Mouse (Mus musculus): Measurements from ENCODE around the gene Mrgprh. TPM values are rescaled to one million over a fixed set of nuclear protein-coding genes. Genes with fewer than 3 reads are reported as not detected.

The Mrgprh gene
- total and polyA plus RNA-seq, 3 experiments, result not detected

- Histone ChIP-seq H3K27ac (ENCODE audit: control insufficient read depth, low read depth, low read length) (no peak overlapping the region), H3K9ac (ENCODE audit: control insufficient read depth, low read depth, low read length, poor library complexity, severe bottlenecking) (no peak overlapping the region), H3K4me1 (ENCODE audit: control insufficient read depth in 1 of 2, insufficient read depth in 2 of 2, low read length in 2 of 2) (no peaks in the 10 kb centered on the region; a peak in 1 of 4 replicates), H3K36me3 (ENCODE audit: control insufficient read depth in 1 of 2, insufficient read depth in 2 of 2, low read length in 2 of 2) (no peaks in the 10 kb centered on the region), H3K27me3 (ENCODE audit: control insufficient read depth in 1 of 2, insufficient read depth in 2 of 2, low read length in 2 of 2) (peaks cover 0 to 2% of the 10 kb centered on the region in 2 experiments; a peak in 2 of 4 replicates), H3K4me3 (ENCODE audit: control insufficient read depth in 1 of 2, insufficient read depth in 1 of 2, low read depth in 2 of 2, low read length in 2 of 2) (no peak overlapping the region), H3K79me2 (ENCODE audit: control insufficient read depth, insufficient read depth, low read length, poor library complexity) (no peaks in the 10 kb centered on the region), H3K9me3 (replicated peaks; ENCODE audit: insufficient read depth, low read length) (no peaks in the 10 kb centered on the region)
- no peak for TF ChIP-seq UBTF (IDR thresholded peaks at IDR 0.05; ENCODE audit: borderline replicate concordance, insufficient read depth, low read depth, low read length)
- TF ChIP-seq HCFC1 (IDR thresholded peaks at IDR 0.05; ENCODE audit: low read depth, low read length), result no peak
- TF ChIP-seq RAD21 (IDR thresholded peaks at IDR 0.05; ENCODE audit: low read depth, low read length), result no peak
- TF ChIP-seq SIN3A (IDR thresholded peaks at IDR 0.05; ENCODE audit: low read length), result no peak
- no peak for TF ChIP-seq TAL1 (IDR thresholded peaks at IDR 0.05; ENCODE audit: low read length)
- TF ChIP-seq USF1 (IDR thresholded peaks at IDR 0.05; ENCODE audit: low read depth, low read length), result no peak
- TF ChIP-seq E2F4 (IDR thresholded peaks at IDR 0.05; ENCODE audit: borderline replicate concordance, low read depth, low read length), result no peak
- TF ChIP-seq MAZ (IDR thresholded peaks at IDR 0.05; ENCODE audit: low read depth, low read length), result no peak
- no peak for TF ChIP-seq TBP (IDR thresholded peaks at IDR 0.05; ENCODE audit: low read depth, low read length)
- no peak for TF ChIP-seq CHD1 (IDR thresholded peaks at IDR 0.05; ENCODE audit: low read depth, low read length)
- no peak for TF ChIP-seq RCOR1 (IDR thresholded peaks at IDR 0.05; ENCODE audit: low read depth, low read length)
- no peak for TF ChIP-seq ELF1 (IDR thresholded peaks at IDR 0.05; ENCODE audit: low read depth, low read length)
- DNase-seq (ENCODE audit: low read depth, low spot score), result no peak
These were observed 36.2 kb upstream of the Mrgprh start for GRCm38 (mm10) chr17:12839475-12840267.

GRCm38 (mm10) chr17:12843826-12844225 is 32.0 kb upstream of the Mrgprh start:
- Histone ChIP-seq H3K9me3 (replicated peaks; ENCODE audit: insufficient read depth, low read length) (no peaks in the 10 kb centered on the region), H3K27me3 (ENCODE audit: control insufficient read depth in 1 of 2, insufficient read depth in 2 of 2, low read length in 2 of 2) (0 out of 4 replicates have a peak, but pooled peaks cover 0 to 6% of the 10 kb centered on the region in 2 experiments), H3K36me3 (ENCODE audit: control insufficient read depth in 1 of 2, insufficient read depth in 2 of 2, low read length in 2 of 2) (no peaks in the 10 kb centered on the region), H3K9ac (ENCODE audit: control insufficient read depth, low read depth, low read length, poor library complexity, severe bottlenecking) (no peak overlapping the region), H3K4me1 (ENCODE audit: control insufficient read depth in 1 of 2, insufficient read depth in 2 of 2, low read length in 2 of 2) (no peaks in the 10 kb centered on the region; a peak in 1 of 4 replicates), H3K79me2 (ENCODE audit: control insufficient read depth, insufficient read depth, low read length, poor library complexity) (no peaks in the 10 kb centered on the region), H3K27ac (ENCODE audit: control insufficient read depth, low read depth, low read length) (no peak overlapping the region), H3K4me3 (ENCODE audit: control insufficient read depth in 1 of 2, insufficient read depth in 1 of 2, low read depth in 2 of 2, low read length in 2 of 2) (no peak overlapping the region)
- no peak for TF ChIP-seq HCFC1 (IDR thresholded peaks at IDR 0.05; ENCODE audit: low read depth, low read length)
- TF ChIP-seq POLR2A (IDR thresholded peaks at IDR 0.05; ENCODE audit: control insufficient read depth in 1 of 2, insufficient read depth in 1 of 2, low read depth in 1 of 2, low read length in 2 of 2, poor library complexity in 1 of 2), result no peak
- TF ChIP-seq USF1 (IDR thresholded peaks at IDR 0.05; ENCODE audit: low read depth, low read length), result no peak
- TF ChIP-seq USF2 (IDR thresholded peaks at IDR 0.05; ENCODE audit: borderline replicate concordance in 1 of 2, insufficient read depth in 1 of 2, low read depth in 1 of 2, low read length in 2 of 2), result no peak
- no peak for TF ChIP-seq NRF1 (IDR thresholded peaks at IDR 0.05; ENCODE audit: insufficient read depth, low read depth, low read length, poor library complexity, severe bottlenecking)
- DNase-seq (ENCODE audit: low read depth, low spot score), result no peak

Measured in MEL (cell line).